Mouse (Mus musculus): ENCODE results near the gene Tmem121b. TPM values are rescaled to one million over a fixed set of nuclear protein-coding genes. Genes with fewer than 3 reads are reported as not detected.
A peak's percentile ranks its signal among the peaks of the same experiment; 100 is the strongest.

Gene Tmem121b
- polyA plus RNA-seq, 1 experiment from 2014 or later: 0.12 TPM

GRCm38 (mm10) chr6:120491064-120491463, 2.5 kb downstream of the Tmem121b start:
- no peak overlapping the region for H3K27ac ChIP-seq
- ATAC-seq (ENCODE audit: insufficient read depth, low FRiP score, low read depth): no peak
- 66% methylated on average over 7 of the region's 7 CpGs for WGBS
- H3K4me2 ChIP-seq: no peak overlapping the region
- H3K9ac ChIP-seq: no peak overlapping the region
- no peaks in the 10 kb centered on the region for H3K9me3 ChIP-seq
- no peaks in the 10 kb centered on the region for H3K36me3 ChIP-seq
- peaks cover 31% of the 10 kb centered on the region for H3K27me3 ChIP-seq (replicated peaks)
- H3K4me3 ChIP-seq (replicated peaks): no peak overlapping the region
- peaks cover 12% of the 10 kb centered on the region for H3K4me1 ChIP-seq

DNA sequence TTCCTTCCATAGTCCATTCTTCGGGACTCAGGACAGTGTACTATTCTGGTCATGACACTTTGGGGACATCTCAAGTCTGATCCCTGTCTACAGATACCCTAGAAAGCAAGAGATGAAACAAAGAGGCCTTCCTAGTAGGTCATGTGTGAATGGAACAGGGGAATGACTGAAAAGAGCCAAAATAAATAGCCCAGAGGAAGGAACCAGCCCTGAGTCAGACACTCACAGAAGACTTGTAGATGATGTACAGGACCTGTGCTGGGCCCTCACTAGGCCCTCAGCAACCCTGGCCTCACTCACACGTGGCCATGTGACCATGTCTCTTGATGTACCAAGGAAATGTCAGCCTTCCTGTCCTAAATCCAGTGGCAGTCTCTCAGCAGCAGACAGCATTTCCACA, 4.1 kb downstream of the Tmem121b start:
- Histone ChIP-seq H3K4me1 (peaks cover 12% of the 10 kb centered on the region), H3K4me2 (no peak overlapping the region), H3K27ac (no peak overlapping the region), H3K9ac (no peak overlapping the region), H3K36me3 (no peaks in the 10 kb centered on the region), H3K9me3 (no peaks in the 10 kb centered on the region), H3K4me3 (replicated peaks) (no peak overlapping the region), H3K27me3 (replicated peaks) (peaks cover 28% of the 10 kb centered on the region)
- no peak for ATAC-seq (ENCODE audit: insufficient read depth, low FRiP score, low read depth)
- 57% methylated on average over 2 of the region's 2 CpGs for WGBS

- 58% methylated on average over 3 of the region's 3 CpGs for WGBS
- no peak for ATAC-seq (ENCODE audit: insufficient read depth, low FRiP score, low read depth)
Measured at GRCm38 (mm10) chr6:120488647-120489046, 5.0 kb downstream of the Tmem121b start.

GRCm38 (mm10) chr6:120486051-120486510, 7.5 kb downstream of the Tmem121b start:
- Histone ChIP-seq H3K27ac (no peak overlapping the region), H3K9ac (no peak overlapping the region), H3K4me3 (replicated peaks) (no peak overlapping the region), H3K4me2 (no peak overlapping the region), H3K36me3 (0 out of 2 replicates have a peak, but pooled peaks cover 1% of the 10 kb centered on the region), H3K4me1 (no peaks in the 10 kb centered on the region), H3K27me3 (replicated peaks) (0 out of 2 replicates have a peak, but pooled peaks cover 4% of the 10 kb centered on the region), H3K9me3 (no peaks in the 10 kb centered on the region)
- ATAC-seq (ENCODE audit: insufficient read depth, low FRiP score, low read depth): no peak
- WGBS: 56% methylated on average over 8 of the region's 8 CpGs

More at GRCm38 (mm10) chr6:120488647-120489046, 5.0 kb downstream of the Tmem121b start:
- Histone ChIP-seq H3K9me3 (no peaks in the 10 kb centered on the region), H3K4me3 (replicated peaks) (no peak overlapping the region), H3K9ac (no peak overlapping the region), H3K36me3 (no peaks in the 10 kb centered on the region), H3K4me1 (peaks cover 12% of the 10 kb centered on the region), H3K27ac (no peak overlapping the region), H3K4me2 (no peak overlapping the region), H3K27me3 (replicated peaks) (peaks cover 28% of the 10 kb centered on the region)

GRCm38 (mm10) chr6:120485038-120485437, 8.6 kb downstream of the Tmem121b start:
- 0 out of 2 replicates have a peak, but pooled peaks cover 4% of the 10 kb centered on the region for H3K36me3 ChIP-seq
- no peak overlapping the region for H3K9ac ChIP-seq
- H3K9me3 ChIP-seq: no peaks in the 10 kb centered on the region
- no peaks in the 10 kb centered on the region for H3K4me1 ChIP-seq
- H3K27ac ChIP-seq: no peak overlapping the region
- no peak overlapping the region for H3K4me3 ChIP-seq (replicated peaks)
- H3K27me3 ChIP-seq (replicated peaks): no peaks in the 10 kb centered on the region
- no peak overlapping the region for H3K4me2 ChIP-seq
- WGBS: 70% methylated on average over 3 of the region's 3 CpGs
- 0 out of 2 replicates have a peak, but pooled peaks have one; percentile 27 for ATAC-seq (ENCODE audit: insufficient read depth, low FRiP score, low read depth)

DNA sequence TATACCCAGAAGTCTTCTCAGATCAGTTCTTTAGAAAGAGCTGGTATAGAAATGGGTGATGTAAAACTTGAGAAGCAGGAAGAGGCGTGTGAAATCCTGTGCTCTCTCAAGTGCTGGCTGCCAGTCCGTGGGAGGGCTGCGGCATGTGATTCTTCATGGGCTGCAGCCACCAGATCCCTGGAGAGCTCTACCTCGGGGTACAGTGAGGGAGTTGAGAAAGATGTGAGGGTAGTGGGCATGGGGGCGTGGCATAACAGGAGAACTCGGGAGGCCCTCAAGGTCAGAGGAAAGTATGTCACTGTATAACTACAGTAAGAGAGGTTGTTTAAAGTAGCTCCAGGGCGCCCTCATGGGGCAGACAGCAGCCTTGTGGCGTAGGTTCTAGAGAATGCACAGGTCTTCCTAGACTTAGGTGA, 10.4 kb downstream of the Tmem121b start:
- no peak overlapping the region for H3K9ac ChIP-seq
- H3K27me3 ChIP-seq (replicated peaks): no peaks in the 10 kb centered on the region
- no peak overlapping the region for H3K4me2 ChIP-seq
- no peaks in the 10 kb centered on the region for H3K9me3 ChIP-seq
- no peaks in the 10 kb centered on the region for H3K4me1 ChIP-seq
- 0 out of 2 replicates have a peak, but pooled peaks cover 4% of the 10 kb centered on the region for H3K36me3 ChIP-seq
- no peak overlapping the region for H3K4me3 ChIP-seq (replicated peaks)
- WGBS: 25% methylated on average over 8 of the region's 8 CpGs
- no peak overlapping the region for H3K27ac ChIP-seq
- no peak for ATAC-seq (ENCODE audit: insufficient read depth, low FRiP score, low read depth)

GRCm38 (mm10) chr6:120482756-120483155, 10.9 kb downstream of the Tmem121b start:
- WGBS: 39% methylated on average over 6 of the region's 6 CpGs

GRCm38 (mm10) chr6:120482021-120482420, 11.6 kb downstream of the Tmem121b start:
- H3K9ac ChIP-seq: no peak overlapping the region
- no peaks in the 10 kb centered on the region for H3K9me3 ChIP-seq
- no peaks in the 10 kb centered on the region for H3K4me1 ChIP-seq
- H3K27ac ChIP-seq: no peak overlapping the region
- ATAC-seq (ENCODE audit: insufficient read depth, low FRiP score, low read depth): no peak
- no peak overlapping the region for H3K4me3 ChIP-seq (replicated peaks)
- 0 out of 2 replicates have a peak, but pooled peaks cover 4% of the 10 kb centered on the region for H3K36me3 ChIP-seq
- no peak overlapping the region for H3K4me2 ChIP-seq
- no peaks in the 10 kb centered on the region for H3K27me3 ChIP-seq (replicated peaks)
- WGBS: 89% methylated on average over 14 of the region's 14 CpGs

More at GRCm38 (mm10) chr6:120482756-120483155, 10.9 kb downstream of the Tmem121b start:
- Histone ChIP-seq H3K9ac (no peak overlapping the region), H3K9me3 (no peaks in the 10 kb centered on the region), H3K4me1 (no peaks in the 10 kb centered on the region), H3K36me3 (0 out of 2 replicates have a peak, but pooled peaks cover 4% of the 10 kb centered on the region), H3K4me3 (replicated peaks) (no peak overlapping the region), H3K27me3 (replicated peaks) (no peaks in the 10 kb centered on the region), H3K27ac (no peak overlapping the region), H3K4me2 (no peak overlapping the region)
- ATAC-seq (ENCODE audit: insufficient read depth, low FRiP score, low read depth): no peak

GRCm38 (mm10) chr6:120481538-120481937, 12.1 kb downstream of the Tmem121b start:
- 92% methylated on average over 6 of the region's 6 CpGs for WGBS
- H3K9ac ChIP-seq: no peak overlapping the region
- H3K4me3 ChIP-seq (replicated peaks): no peak overlapping the region
- H3K4me1 ChIP-seq: no peaks in the 10 kb centered on the region
- no peaks in the 10 kb centered on the region for H3K9me3 ChIP-seq
- no peak overlapping the region for H3K4me2 ChIP-seq
- ATAC-seq (ENCODE audit: insufficient read depth, low FRiP score, low read depth): no peak
- H3K27me3 ChIP-seq (replicated peaks): no peaks in the 10 kb centered on the region
- H3K36me3 ChIP-seq: 0 out of 2 replicates have a peak, but pooled peaks cover 4% of the 10 kb centered on the region
- no peak overlapping the region for H3K27ac ChIP-seq

DNA sequence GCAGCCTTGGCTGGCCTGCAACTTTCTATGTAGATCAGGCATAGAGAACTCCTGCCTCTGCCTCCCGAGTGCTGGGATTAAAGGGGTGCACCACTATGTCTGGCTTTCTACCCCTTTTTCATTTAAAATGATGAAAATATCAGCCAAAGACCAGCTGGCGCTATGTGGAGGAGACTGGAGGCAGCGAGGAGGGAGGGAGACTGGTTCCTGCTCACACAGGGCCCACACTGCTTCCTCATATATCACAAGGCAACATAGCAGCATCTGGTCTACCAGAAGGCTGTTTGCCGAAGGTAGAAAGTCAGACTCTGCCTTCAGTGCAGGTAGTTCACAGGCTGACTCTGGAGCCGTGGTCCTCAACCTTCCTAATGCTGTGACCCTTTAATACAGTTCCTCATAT, 13.2 kb downstream of the Tmem121b start:
- Histone ChIP-seq H3K4me2 (no peak overlapping the region), H3K4me3 (replicated peaks) (no peak overlapping the region), H3K36me3 (0 out of 2 replicates have a peak, but pooled peaks cover 4% of the 10 kb centered on the region), H3K27ac (no peak overlapping the region), H3K4me1 (no peaks in the 10 kb centered on the region), H3K9ac (no peak overlapping the region), H3K27me3 (replicated peaks) (no peaks in the 10 kb centered on the region), H3K9me3 (no peaks in the 10 kb centered on the region)
- WGBS: 87% methylated on average over 5 of the region's 5 CpGs
- no peak for ATAC-seq (ENCODE audit: insufficient read depth, low FRiP score, low read depth)

GRCm38 (mm10) chr6:120479302-120479701, 14.3 kb downstream of the Tmem121b start:
- 80% methylated on average over 2 of the region's 2 CpGs for WGBS
- no peak for ATAC-seq (ENCODE audit: insufficient read depth, low FRiP score, low read depth)

DNA sequence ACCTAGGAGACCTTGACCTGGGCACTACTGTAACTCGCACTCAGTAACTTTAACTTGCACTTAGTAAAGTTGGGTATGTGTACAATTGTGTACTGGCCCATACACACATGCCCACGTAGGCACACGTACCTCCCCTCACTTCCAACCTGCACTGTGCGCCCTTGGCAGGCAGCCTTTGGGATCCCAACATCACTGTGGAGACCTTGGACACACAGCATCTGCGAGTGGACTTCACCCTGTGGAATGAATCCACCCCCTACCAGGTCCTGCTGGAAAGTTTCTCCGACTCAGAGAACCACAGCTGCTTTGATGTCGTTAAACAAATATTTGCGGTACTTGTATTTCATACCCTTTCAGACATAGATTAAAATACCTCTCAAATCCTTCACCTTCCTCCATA, 18.3 kb downstream of the Tmem121b start:
- H3K4me3 ChIP-seq (replicated peaks): no peak overlapping the region
- no peak overlapping the region for H3K27ac ChIP-seq
- 66% methylated on average over 8 of the region's 8 CpGs for WGBS

More at GRCm38 (mm10) chr6:120479302-120479701, 14.3 kb downstream of the Tmem121b start:
- Histone ChIP-seq H3K9ac (no peak overlapping the region), H3K4me1 (no peaks in the 10 kb centered on the region), H3K9me3 (no peaks in the 10 kb centered on the region), H3K4me2 (no peak overlapping the region), H3K4me3 (replicated peaks) (no peak overlapping the region), H3K27ac (no peak overlapping the region), H3K27me3 (replicated peaks) (no peaks in the 10 kb centered on the region), H3K36me3 (0 out of 2 replicates have a peak, but pooled peaks cover 4% of the 10 kb centered on the region)

More for the DNA sequence above, 18.3 kb downstream of the Tmem121b start:
- Histone ChIP-seq H3K9ac (no peak overlapping the region), H3K4me2 (no peak overlapping the region), H3K4me1 (no peaks in the 10 kb centered on the region), H3K9me3 (no peaks in the 10 kb centered on the region), H3K27me3 (replicated peaks) (no peaks in the 10 kb centered on the region), H3K36me3 (no peaks in the 10 kb centered on the region)
- ATAC-seq (ENCODE audit: insufficient read depth, low FRiP score, low read depth): peak; percentile 76

Data from stomach, embryonic 15.5 days (tissue).